ENCODE assay signal across 16 mouse cellular contexts in genomic region chr2:160882436-160882835, GRCm38 (mm10). TPM values are rescaled to one million over a fixed set of nuclear protein-coding genes. Genes with fewer than 3 reads are reported as not detected.
DNase-seq lines count a peak whose midpoint lies in the region; ATAC-seq and TF ChIP-seq lines count a peak whose summit lies in the region.
"Had no signal": no experiment of that assay in that cellular context is flagged by ENCODE, and none has a peak within 500 bp of the region (broad histone marks: within the 10 kb centered on the region; RNA-seq: fewer than 3 reads in every experiment).

No protein-coding gene starts in this region.

- H3K4me1 ChIP-seq in midbrain, postnatal 0 days (ENCODE audit: insufficient read depth, low read length): no peaks in the 10 kb centered on the region
- H3K4me1 ChIP-seq in midbrain, embryonic 13.5 days (replicated peaks): peaks cover 4% of the 10 kb centered on the region

- H3K4me3 ChIP-seq in midbrain, postnatal 0 days (ENCODE audit: low read depth, low read length): no peak overlapping the region
- H3K4me3 ChIP-seq in midbrain, embryonic 13.5 days (replicated peaks): no peak overlapping the region
- H3K4me3 ChIP-seq: embryonic facial prominence, embryonic 13.5 days; hindbrain, embryonic 12.5 days; limb, embryonic 13.5 days had no signal

- no peak overlapping the region for H3K4me2 ChIP-seq in midbrain, postnatal 0 days (ENCODE audit: low read depth, low read length, poor library complexity, severe bottlenecking)
- no peak overlapping the region for H3K4me2 ChIP-seq in midbrain, embryonic 13.5 days (replicated peaks)
- H3K4me2 ChIP-seq: embryonic facial prominence, embryonic 13.5 days; hindbrain, embryonic 12.5 days; limb, embryonic 13.5 days had no signal

- no peaks in the 10 kb centered on the region for H3K27me3 ChIP-seq in midbrain, postnatal 0 days (ENCODE audit: insufficient read depth, low read length)
- no peaks in the 10 kb centered on the region for H3K27me3 ChIP-seq in midbrain, embryonic 13.5 days
- H3K27me3 ChIP-seq: embryonic facial prominence, embryonic 13.5 days; limb, embryonic 13.5 days; Patski had no signal

- no peak for ATAC-seq in midbrain, postnatal 0 days (ENCODE audit: low FRiP score)
- no peak for ATAC-seq in midbrain, embryonic 13.5 days
- no peak for ATAC-seq in inflammation-experienced regulatory T-cells, adult 6 months
- ATAC-seq: Patski had no signal

- no peak for TF ChIP-seq CTCF in midbrain, postnatal 0 days (IDR thresholded peaks at IDR 0.05)

- no peak overlapping the region for H3K27ac ChIP-seq in midbrain, postnatal 0 days (ENCODE audit: low read depth, low read length)
- no peak overlapping the region for H3K27ac ChIP-seq in midbrain, embryonic 13.5 days
- H3K27ac ChIP-seq: embryonic facial prominence, embryonic 13.5 days; hindbrain, embryonic 12.5 days; limb, embryonic 13.5 days had no signal

- H3K9me3 ChIP-seq in midbrain, postnatal 0 days (ENCODE audit: low read length): no peaks in the 10 kb centered on the region
- H3K9me3 ChIP-seq in midbrain, embryonic 13.5 days: no peaks in the 10 kb centered on the region
- H3K9me3 ChIP-seq: embryonic facial prominence, embryonic 13.5 days; hindbrain, embryonic 12.5 days; limb, embryonic 13.5 days had no signal

- DNase-seq in adrenal gland, adult (ENCODE audit: inconsistent age in 2 of 2, low spot score in 1 of 2): peak; percentile 49 to 82
- DNase-seq in adrenal gland, postnatal 4 days (ENCODE audit: low spot score in 2 of 2): no peak
- peak; percentile 95 for DNase-seq in heart, adult 11 months
- DNase-seq in heart, adult 9 months (ENCODE audit: low spot score in 2 of 2): no peak
- peak; percentile 12 for DNase-seq in midbrain, postnatal 0 days (ENCODE audit: low spot score)
- DNase-seq in testis, postnatal 10 days (ENCODE audit: low spot score): peak; percentile 48
- DNase-seq: kidney, adult 11 months; lung, postnatal 36 days had no signal

- 66% methylated on average over 5 of the region's 5 CpGs for WGBS in midbrain, postnatal 0 days
- 77% methylated on average over 5 of the region's 5 CpGs for WGBS in midbrain, embryonic 13.5 days

- H3K9ac ChIP-seq in midbrain, postnatal 0 days (replicated peaks; ENCODE audit: low read length, poor library complexity, severe bottlenecking): no peak overlapping the region
- no peak overlapping the region for H3K9ac ChIP-seq in midbrain, embryonic 13.5 days (replicated peaks)
- H3K9ac ChIP-seq: embryonic facial prominence, embryonic 13.5 days; hindbrain, embryonic 12.5 days; limb, embryonic 13.5 days had no signal

- H3K36me3 ChIP-seq in midbrain, postnatal 0 days (ENCODE audit: insufficient read depth, low read length): no peaks in the 10 kb centered on the region
- H3K36me3 ChIP-seq in midbrain, embryonic 13.5 days: no peaks in the 10 kb centered on the region
- H3K36me3 ChIP-seq: embryonic facial prominence, embryonic 13.5 days; hindbrain, embryonic 12.5 days; limb, embryonic 13.5 days had no signal

RNA-seq across cellular contexts. Expression of gene Lpin3, which starts 2.0 kb away (rescaled TPM):
- total RNA-seq in adrenal gland, postnatal 4 days (2021): 10 to 100 TPM; 44.6 to 45.1 TPM
- 1.1 and 3.7 TPM in 2 replicates for total RNA-seq in midbrain, postnatal 0 days (2014; rRNA removed)
- polyA plus RNA-seq in midbrain, postnatal 0 days (2015; fragmentation: Nextera tagmentation; extraction: Ambion mirVana): 0.38 and 0.55 TPM in 2 replicates
- 0.24 and 0.38 TPM in 2 replicates for polyA plus RNA-seq in midbrain, embryonic 13.5 days (2015; fragmentation: Nextera tagmentation; extraction: Ambion mirVana)
- under 1 TPM; 0.19 to 0.33 (median 0.24) TPM for polyA plus RNA-seq in inflammation-experienced regulatory T-cells, adult 6 months (2017; shearing (Covaris generic))
- total RNA-seq: common myeloid progenitor, adult 5-6 weeks had no signal

RNA-seq across cellular contexts. Expression of gene Zhx3, which starts 9.6 kb away (rescaled TPM):
- 10 to 100 TPM; 71.5 to 73.3 TPM for total RNA-seq in adrenal gland, postnatal 4 days (2021)
- 43.9 and 63.9 TPM in 2 replicates for total RNA-seq in midbrain, postnatal 0 days (2014; rRNA removed)
- 17.3 and 18.7 TPM in 2 replicates for polyA plus RNA-seq in midbrain, postnatal 0 days (2015; fragmentation: Nextera tagmentation; extraction: Ambion mirVana)
- polyA plus RNA-seq in midbrain, embryonic 13.5 days (2015; fragmentation: Nextera tagmentation; extraction: Ambion mirVana): 17.1 TPM in 2 replicates
- 10 to 100 TPM in 1 of 3 experiments, 1 to 10 TPM in 2; 4.8 to 10.6 (median 8.1) TPM for polyA plus RNA-seq in inflammation-experienced regulatory T-cells, adult 6 months (2017; shearing (Covaris generic))

RNA-seq across cellular contexts. Expression of gene Emilin3, which starts 29.7 kb away (rescaled TPM):
- 1 to 10 TPM; 1.7 to 1.8 TPM for total RNA-seq in adrenal gland, postnatal 4 days (2021)
- 0.55 and 1.6 TPM in 2 replicates for total RNA-seq in midbrain, postnatal 0 days (2014; rRNA removed)
- polyA plus RNA-seq in midbrain, postnatal 0 days (2015; fragmentation: Nextera tagmentation; extraction: Ambion mirVana): 0.44 and 0.51 TPM in 2 replicates
- polyA plus RNA-seq in midbrain, embryonic 13.5 days (2015; fragmentation: Nextera tagmentation; extraction: Ambion mirVana): 0.98 and 1.2 TPM in 2 replicates
- polyA plus RNA-seq in inflammation-experienced regulatory T-cells, adult 6 months (2017; shearing (Covaris generic)): not detected
- total RNA-seq: adrenal gland, adult 18-20 months; common myeloid progenitor, adult 5-6 weeks had no signal
- polyA plus RNA-seq: Patski had no signal

Comparison
In these comparisons a context has a peak if more than half of its experiments do, and no peak if none do; other contexts are left out.
1. DNase-seq: peak in adrenal gland, adult (2 of 2), heart, adult 11 months (single experiment), midbrain, postnatal 0 days (single experiment) and testis, postnatal 10 days (single experiment); none in adrenal gland, postnatal 4 days (0 of 2) and heart, adult 9 months (0 of 2).